Mouse (Mus musculus) right cerebral cortex, postnatal 25 days (tissue): ENCODE data around the gene Rprd2.
A peak's percentile ranks its signal among the peaks of the same experiment; 100 is the strongest.
"Not testable (repeated sequence)": the region's sequence is repeated elsewhere in the genome, so short reads cannot be mapped to it uniquely, and the experiment has no call there.

Experiments used
- DNase-seq: peaks from one replicate; pipeline ENCODE4 v3.0.0; 2022

Gene Rprd2

GRCm38 (mm10) chr3:95816681-95817080 is 2.0 kb downstream of the Rprd2 start:
- DNase-seq: no peak

- no peak for DNase-seq
Observed at GRCm38 (mm10) chr3:95808384-95808783, 10.3 kb downstream of the Rprd2 start.

DNA sequence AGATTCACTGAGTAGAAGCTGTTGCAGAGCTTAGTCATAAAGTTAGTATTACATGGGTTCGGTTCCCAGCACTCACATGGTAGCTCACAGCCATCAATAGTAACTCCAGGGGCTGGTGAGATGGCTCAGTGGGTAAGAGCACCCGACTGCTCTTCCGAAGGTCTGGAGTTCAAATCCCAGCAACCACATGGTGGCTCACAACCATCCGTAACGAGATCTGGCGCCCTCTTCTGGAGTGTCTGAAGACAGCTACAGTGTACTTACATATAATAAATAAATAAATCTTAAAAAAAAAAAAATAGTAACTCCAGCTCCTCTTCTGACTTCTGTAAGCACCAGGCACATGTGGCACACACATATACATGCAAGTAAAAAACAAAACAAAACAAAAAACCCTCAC is 11.0 kb downstream of the Rprd2 start:
- DNase-seq: not testable (repeated sequence)

DNA sequence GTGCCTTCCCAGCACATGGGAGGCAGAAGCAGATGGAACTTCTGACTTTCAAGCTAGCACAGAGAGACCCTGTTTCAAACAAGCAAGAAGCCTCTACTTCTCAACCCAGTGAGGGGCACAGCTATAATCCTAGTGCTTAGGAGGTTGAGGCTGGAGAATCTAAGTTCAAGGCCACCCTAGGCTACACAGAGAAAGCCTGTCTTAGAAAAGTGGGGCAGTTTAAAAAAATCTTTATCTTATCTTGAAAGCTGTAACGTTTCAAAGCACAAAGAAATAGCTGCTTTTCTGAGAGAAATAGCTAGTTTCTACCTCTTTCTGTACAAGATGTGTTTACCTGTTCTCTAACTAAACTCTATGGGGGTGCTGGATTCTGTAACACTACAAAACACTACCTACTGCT is 12.0 kb downstream of the Rprd2 start:
- no peak for DNase-seq

DNA sequence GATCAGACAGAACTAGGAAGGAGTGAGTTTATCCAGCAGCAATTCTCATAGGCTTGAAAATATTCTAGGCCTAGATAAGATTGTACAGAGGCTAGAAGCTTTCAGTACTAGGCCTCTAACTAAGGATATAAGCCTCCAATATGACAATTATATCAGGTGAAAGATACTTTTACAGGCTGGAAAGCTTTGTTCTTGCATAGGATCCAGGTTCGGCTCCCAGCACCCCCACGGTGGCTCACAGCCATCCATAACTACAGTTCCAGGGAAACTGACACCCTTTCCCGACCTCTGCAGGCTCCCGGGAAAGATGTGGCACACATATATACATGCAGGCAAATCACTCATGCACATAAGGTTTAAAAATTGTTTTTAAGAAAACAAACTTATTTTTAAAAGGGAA is 14.8 kb downstream of the Rprd2 start:
- no peak for DNase-seq

DNA sequence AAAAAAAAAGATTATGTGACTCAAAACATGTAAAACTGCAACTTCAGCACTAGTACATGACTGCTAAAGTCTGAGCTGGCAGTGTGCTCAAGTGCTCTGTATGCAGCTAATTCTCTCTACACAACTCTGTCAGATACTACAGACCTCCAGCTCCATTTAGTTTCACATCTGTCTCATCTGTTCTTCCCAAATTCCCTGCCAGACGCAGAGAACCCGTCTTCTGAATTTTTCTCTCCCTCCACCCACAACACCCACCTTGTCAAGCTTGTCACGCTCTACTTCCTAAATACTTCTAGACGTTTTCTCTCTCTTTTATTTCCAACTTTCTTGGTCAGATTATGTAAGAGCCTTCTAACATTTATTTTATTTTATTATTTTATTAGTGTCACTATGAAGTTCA is 19.9 kb downstream of the Rprd2 start:
- no peak for DNase-seq

- no peak for DNase-seq
Observed at GRCm38 (mm10) chr3:95794299-95794698, 24.4 kb downstream of the Rprd2 start.

- DNase-seq: no peak
Observed at GRCm38 (mm10) chr3:95793662-95794061, 25.0 kb downstream of the Rprd2 start.

- no peak for DNase-seq
Observed at GRCm38 (mm10) chr3:95785501-95785900, 33.2 kb downstream of the Rprd2 start.

- DNase-seq: no peak
Observed at GRCm38 (mm10) chr3:95771985-95772384, 46.7 kb downstream of the Rprd2 start.

DNA sequence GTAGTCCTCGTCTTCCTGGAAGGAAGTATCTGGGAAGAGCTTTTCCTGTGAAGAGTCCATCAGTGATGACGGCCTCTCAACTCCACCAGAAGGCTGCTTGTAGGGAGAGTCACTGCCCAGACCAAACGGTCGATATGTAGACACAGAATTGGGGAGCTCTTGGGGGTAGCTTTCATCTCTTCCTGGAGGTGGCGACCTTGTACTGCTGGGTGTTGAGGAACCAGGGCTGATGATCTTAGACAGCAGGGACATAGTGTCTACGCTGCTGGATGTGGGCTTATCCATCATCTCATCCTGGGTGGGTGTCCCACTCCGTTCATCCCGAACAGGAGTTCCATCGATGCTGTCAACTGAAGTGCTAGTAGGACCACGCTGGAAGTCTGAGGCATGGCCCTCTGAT is 53.1 kb downstream of the Rprd2 start:
- no peak for DNase-seq

- DNase-seq: no peak
Observed at GRCm38 (mm10) chr3:95763811-95764210, 54.9 kb downstream of the Rprd2 start.

DNA sequence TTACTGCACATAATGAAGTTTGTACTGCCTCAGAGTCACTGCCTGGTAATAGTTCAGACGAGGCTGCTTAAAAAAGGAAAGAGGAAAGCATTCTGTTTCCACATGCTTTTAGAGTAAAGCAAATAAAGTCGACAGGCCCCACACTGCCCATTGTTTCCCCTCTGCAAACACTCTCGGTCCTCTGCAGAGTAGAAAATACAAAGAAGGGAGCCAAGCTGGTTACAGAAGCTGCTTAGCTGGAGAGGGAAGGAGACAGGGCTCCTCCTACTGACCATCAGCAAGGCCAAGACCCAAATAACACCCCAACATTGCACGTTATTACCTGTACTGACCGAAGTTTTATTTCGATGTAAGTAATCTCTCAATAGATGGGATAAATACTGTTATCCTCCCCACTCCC is 55.7 kb downstream of the Rprd2 start:
- no peak for DNase-seq

- DNase-seq: no peak
Observed at GRCm38 (mm10) chr3:95761771-95762170, 56.9 kb downstream of the Rprd2 start.

DNA sequence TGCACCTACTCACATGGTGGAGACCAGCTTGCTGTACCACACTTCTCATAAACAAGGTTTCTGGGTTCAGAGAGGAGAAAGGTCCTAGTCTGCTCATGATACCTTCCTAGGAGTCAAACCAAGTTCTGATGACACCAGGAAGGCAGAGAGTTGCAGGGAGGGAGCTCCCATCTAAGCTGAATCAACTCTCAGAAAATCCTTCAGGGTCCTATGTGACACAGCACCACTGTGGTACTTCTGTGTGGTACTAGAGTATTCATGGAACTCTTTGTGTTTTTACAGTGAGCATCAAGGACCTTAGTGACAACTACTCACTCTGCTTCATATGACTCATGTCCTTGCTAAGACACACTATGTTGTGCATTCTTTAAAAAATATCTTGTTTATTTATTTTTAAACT is 58.0 kb downstream of the Rprd2 start:
- DNase-seq: no peak

DNA sequence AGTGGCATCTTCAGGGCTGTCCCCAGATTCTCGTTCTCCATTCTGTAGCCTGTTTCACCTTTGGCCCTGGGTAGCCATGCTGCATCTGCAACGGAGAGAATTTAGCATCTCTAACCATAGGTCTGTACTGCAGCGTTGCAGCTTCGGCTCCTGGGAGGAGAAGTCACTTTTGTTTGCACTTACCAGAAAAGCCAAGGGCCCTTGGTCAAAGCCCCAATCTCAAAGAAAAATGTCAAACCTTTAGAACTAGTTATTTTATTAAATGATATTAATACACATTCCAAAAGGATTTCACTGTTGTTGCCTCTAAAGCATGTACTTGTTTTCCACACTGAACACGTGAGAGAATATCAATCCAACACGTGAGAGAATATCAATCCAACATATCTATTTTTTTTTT is 58.6 kb downstream of the Rprd2 start, which contains the start of gene Tars2:
Gene Tars2 (minus strand): TSS at position 101 of the 400 bp plus-strand sequence.
- no peak for DNase-seq

DNA sequence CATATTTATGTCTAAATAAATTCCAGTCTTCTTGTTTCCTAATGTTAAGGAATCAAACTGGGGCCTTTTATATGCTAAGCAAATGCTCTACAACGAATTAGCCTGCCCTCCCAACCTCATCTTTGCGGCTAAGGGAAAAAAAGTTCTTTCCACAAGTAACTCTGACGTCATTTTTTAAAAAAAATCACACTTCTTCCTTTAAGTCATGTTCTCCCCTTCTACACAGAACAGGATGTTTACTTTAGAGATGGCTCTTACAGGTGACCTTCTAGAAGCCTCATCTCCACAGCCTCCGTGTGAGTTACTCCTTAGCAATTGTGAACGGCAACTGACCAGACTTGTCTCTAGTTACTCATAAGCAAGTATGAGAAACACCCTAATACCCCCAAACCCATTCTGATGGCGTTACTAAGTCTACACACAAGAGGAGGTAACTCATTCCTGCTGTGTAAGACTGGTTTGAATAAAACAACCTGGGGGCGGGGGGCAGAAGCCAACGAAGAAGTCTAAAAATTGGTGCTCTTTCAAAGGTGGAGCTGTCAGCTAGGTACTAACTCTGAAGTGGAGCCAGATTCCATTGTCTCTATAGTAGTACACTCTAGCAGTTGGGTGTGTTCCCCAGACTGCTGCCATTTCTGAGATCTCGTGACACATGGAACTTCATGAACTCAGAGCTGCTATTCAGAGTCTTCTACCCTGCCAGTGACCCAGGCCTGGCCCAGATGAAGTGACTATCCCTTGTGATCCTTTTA is 60.0 kb downstream of the Rprd2 start:
- no peak for DNase-seq

- no peak for DNase-seq
Observed at GRCm38 (mm10) chr3:95756808-95757207, 61.9 kb downstream of the Rprd2 start.

DNA sequence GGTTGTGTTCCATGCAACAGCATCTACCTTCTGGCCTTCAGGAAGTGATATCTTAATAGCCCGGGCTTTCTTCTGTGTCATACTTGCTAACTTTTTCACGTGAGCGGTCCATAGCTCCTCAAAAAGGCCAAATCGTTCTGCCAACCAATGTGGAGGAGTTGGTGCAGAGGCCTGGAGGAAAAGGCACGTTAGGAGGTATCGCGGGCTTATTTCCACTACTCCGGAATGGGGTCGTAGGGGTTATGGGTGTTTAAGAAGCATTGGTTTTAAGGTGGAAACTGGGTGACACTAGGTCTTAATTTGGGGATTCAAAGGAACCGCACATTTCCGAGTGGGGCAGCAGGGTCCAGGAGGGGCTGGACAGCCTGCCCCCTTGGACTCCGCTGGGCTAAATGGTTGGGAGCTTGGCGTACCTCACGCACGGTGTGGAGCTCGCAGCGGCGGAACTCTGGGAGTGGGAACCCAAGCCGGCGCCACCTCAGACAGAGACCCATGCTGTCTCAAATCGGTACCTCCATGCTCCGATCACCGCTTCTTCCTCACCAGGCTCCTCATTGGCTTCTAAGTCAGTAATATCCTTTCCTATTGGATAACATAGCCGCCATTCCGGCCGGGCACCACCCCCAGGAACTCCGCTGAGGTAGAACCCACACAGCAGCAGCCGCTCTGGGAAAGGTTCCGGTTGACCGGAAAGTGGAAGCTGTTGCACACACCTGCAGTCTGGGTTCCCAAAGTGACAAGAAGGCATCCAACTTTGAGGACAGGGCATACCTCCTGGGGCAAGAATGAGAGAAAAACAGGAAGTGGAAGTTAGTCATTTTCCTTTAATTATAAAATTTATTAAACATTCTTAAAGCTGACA is 64.1 kb downstream of the Rprd2 start:
- DNase-seq: peak; percentile 92

DNA sequence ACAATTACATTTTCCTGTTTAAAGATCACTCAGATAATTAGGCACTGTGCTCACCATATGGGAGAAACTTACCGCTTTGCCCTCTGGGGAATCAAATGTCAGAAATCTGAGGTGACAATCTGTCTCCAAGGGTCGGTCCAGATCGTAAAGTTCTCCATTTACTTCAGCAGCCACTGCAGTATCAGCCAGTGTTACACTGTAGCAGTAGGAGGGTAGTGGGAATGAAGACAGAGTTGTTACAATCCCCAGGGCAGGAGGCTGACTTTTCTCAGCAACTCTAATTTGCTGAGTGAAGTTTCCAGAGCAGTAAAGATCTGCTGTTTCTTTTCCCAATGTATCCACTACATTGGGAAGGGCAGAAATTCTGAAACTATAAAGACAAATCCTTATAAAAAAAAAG is 65.7 kb downstream of the Rprd2 start:
- no peak for DNase-seq

- DNase-seq: no peak
Observed at GRCm38 (mm10) chr3:95740406-95740805, 78.3 kb downstream of the Rprd2 start.

DNA sequence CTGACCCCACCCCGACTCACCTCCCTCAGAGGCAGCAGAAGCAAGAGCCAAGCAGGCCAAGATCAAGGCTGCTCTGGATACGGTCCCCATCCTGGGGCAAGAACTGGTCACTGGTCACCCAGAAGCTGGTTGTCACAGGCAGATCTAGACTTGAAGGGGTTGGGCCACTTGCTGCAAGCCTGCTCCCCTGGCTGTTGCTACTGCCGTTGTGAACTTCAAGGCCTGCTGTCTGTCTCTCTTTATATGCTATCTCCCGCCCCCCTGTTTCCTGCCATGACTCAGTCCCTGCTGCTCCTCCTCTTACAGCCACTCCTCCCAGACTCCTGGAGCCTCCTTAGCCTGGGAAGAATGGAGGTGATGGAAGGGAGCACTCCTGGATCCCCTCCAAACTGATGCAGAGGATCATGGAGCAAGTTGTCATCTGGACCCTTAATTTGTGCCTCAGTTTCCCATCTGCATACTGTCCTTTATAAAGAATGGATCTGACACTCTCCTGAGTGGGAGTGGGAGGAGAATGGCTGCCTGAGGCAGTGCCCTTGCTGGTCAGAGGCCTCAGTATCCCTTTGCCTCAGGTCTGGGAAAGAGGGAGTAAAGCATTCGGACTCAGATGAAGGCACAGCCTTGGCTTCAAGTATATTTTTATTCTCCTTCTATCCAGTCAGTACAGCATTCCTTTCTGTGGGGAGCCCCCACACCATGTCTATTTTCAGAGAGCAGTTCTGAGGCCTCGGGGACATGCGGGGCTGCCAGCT is 79.1 kb downstream of the Rprd2 start, which contains the start of gene Ecm1:
Gene Ecm1 (minus strand): TSS at position 217 of the 752 bp plus-strand sequence.
- peak; percentile 29 for DNase-seq

DNA sequence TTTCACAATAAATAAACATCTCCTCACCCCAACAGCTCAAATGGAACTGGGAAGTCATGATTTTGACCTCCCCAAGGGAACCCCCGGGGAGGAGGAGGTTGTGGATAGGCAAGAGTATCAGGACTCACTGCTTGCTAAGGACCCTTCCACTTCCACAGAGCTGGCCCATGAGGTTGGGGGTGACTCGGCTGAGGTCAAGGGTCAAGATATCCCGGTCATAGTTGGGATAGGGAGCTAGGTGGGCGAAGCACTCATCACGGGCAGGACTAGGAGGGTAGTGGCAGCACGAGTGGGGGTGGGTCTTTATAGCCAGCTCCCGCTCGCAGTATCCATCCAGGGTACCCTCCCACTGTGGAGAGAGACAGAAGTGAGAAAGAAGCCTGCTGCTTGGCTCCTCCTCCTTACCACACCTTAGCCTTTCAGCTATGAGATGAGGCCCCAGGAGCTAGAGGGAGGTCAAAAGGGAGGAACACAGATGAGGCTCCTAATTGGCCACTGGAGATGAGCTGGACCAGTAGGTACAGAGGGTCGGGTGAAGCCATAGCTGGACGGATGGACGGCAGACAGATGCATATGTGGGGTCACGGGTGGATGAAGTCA is 83.5 kb downstream of the Rprd2 start:
- DNase-seq: no peak
